Mouse (Mus musculus): ENCODE measurements at regions not wholly inside any gene's neighbourhood (a gene's known extent, or its start where the extent isn't known, plus 50 kb on each side); places are given as distances from the start of the nearest gene placed in this dataset.
"Not testable (repeated sequence)": the region's sequence is repeated elsewhere in the genome, so short reads cannot be mapped to it uniquely, and the experiment has no call there.

DNA sequence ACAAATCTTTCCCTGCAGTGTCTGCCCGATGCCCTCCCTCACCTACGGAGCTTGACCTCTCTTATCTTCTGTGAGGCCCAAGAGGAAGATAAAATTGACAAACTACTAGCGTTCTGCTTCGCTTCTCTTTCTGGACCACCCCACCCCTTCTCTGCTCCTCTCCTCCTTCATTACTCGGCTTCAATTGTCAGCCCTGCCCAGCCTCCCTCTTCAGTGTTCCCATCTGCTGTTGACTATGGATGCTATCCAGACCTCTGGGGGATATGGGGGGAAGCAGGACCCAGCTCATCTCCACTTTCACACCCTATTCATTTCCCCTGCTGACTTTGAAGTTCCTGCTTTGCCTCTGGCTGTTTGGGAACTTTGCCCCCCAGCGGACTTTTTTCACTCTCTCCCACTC, 214.5 kb downstream of the Dact1 start:
- no peak for ATAC-seq
- 57% methylated on average over 6 of the region's 6 CpGs for WGBS

DNA sequence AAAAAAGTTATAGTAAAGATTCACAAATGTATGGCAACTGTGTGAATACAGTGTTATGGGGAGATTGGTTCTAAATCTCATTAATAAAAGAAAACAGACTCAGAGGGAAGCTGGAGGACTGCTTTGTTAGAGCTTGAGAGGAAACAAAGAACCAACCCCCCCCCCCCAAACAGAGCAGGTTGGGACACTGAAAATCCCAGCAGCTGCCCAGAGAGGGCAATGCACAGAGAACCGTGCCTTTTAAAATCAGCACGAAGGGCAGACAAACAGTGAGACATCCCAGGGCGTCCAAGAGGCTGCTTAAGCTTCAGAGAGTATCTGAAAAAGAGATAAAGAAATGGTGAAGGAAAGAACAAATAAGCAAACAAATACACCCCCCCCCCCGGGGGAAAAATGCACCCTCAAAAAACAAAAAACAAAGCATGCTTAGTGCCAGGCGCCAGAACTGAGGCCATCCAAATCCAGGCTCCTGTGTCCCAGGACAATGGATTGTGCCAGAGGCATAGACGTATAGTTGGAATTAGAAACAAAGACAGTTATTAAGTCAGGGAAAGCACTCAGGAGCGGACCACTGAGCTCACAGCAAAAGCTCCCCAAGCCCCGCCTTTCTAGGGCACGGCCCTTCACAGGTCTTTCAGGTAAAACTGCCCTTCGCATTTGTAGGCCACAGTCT, 215.7 kb downstream of the Dact1 start:
- Histone ChIP-seq H3K9me3 (replicated peaks; ENCODE audit: control insufficient read depth, low read length, poor library complexity, severe bottlenecking) (no peaks in the 10 kb centered on the region), H3K4me2 (ENCODE audit: low read length) (no peak overlapping the region), H3K4me1 (ENCODE audit: control insufficient read depth, insufficient read depth, low read length) (peaks cover 3% of the 10 kb centered on the region; the same call in 1 of the 2 replicates), H3K9ac (ENCODE audit: low read depth, low read length) (no peak overlapping the region), H3K36me3 (ENCODE audit: control insufficient read depth, insufficient read depth, low read length) (no peaks in the 10 kb centered on the region), H3K27me3 (ENCODE audit: control insufficient read depth, insufficient read depth, low read depth, low read length) (no peaks in the 10 kb centered on the region), H3K4me3 (ENCODE audit: low read depth, low read length) (no peak overlapping the region), H3K27ac (ENCODE audit: low read length) (no peak overlapping the region)
- no peak for ATAC-seq
- WGBS = 17% methylated on average over 10 of the region's 10 CpGs

More for the DNA sequence above, 214.5 kb downstream of the Dact1 start:
- H3K27ac ChIP-seq (ENCODE audit: low read length) = no peak overlapping the region
- H3K9me3 ChIP-seq (replicated peaks; ENCODE audit: control insufficient read depth, low read length, poor library complexity, severe bottlenecking) = no peaks in the 10 kb centered on the region
- peaks cover 3% of the 10 kb centered on the region; the same call in 1 of the 2 replicates for H3K4me1 ChIP-seq (ENCODE audit: control insufficient read depth, insufficient read depth, low read length)
- no peaks in the 10 kb centered on the region for H3K27me3 ChIP-seq (ENCODE audit: control insufficient read depth, insufficient read depth, low read depth, low read length)
- no peak overlapping the region for H3K4me3 ChIP-seq (ENCODE audit: low read depth, low read length)
- H3K36me3 ChIP-seq (ENCODE audit: control insufficient read depth, insufficient read depth, low read length) = no peaks in the 10 kb centered on the region
- no peak overlapping the region for H3K4me2 ChIP-seq (ENCODE audit: low read length)
- no peak overlapping the region for H3K9ac ChIP-seq (ENCODE audit: low read depth, low read length)

DNA sequence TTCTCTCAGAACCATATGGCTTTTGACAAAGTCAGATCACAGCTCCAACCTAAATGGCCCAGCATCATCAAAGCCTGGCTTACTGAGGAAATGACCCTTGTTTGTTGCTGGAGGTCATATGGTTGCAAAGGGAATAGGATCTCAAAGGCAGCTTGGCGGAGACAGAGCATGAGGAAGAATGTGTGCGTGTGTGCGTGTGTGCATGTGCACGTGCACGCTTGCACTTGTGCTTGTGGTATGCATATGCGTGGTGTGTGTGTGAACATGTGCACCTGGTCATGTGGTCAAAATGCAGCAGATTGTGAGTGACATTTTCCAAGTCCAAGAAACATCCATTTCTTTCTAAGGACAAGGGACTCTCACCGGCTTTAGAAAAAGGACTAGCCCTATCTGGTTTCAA, 216.9 kb downstream of the Dact1 start:
- ATAC-seq = no peak
- H3K27ac ChIP-seq (ENCODE audit: low read length) = no peak overlapping the region
- H3K4me1 ChIP-seq (ENCODE audit: control insufficient read depth, insufficient read depth, low read length) = peaks cover 3% of the 10 kb centered on the region; the same call in 1 of the 2 replicates
- H3K9ac ChIP-seq (ENCODE audit: low read depth, low read length) = no peak overlapping the region
- WGBS = 87% methylated on average over 7 of the region's 7 CpGs
- H3K9me3 ChIP-seq (replicated peaks; ENCODE audit: control insufficient read depth, low read length, poor library complexity, severe bottlenecking) = no peaks in the 10 kb centered on the region
- no peak overlapping the region for H3K4me2 ChIP-seq (ENCODE audit: low read length)
- H3K36me3 ChIP-seq (ENCODE audit: control insufficient read depth, insufficient read depth, low read length) = no peaks in the 10 kb centered on the region
- no peak overlapping the region for H3K4me3 ChIP-seq (ENCODE audit: low read depth, low read length)
- H3K27me3 ChIP-seq (ENCODE audit: control insufficient read depth, insufficient read depth, low read depth, low read length) = no peaks in the 10 kb centered on the region

DNA sequence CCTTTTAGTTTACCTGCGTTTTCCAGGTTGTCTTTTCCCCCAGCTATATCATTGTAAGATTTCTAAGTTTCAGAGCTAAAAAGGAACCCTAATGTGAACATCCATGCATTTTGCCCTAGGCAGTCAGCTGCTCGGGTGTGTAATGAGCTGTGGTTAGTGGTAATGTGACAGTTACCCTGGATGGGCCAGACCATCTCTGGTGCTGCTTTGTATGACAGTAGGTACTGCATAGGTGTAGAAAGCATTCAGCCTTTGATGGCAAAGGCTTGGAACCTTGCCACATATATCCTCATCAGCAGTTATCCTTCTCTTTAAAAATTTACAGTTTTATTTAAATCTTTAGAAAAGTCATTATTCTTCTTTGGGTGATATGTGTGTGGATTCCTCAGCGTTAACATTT, 222.5 kb downstream of the Dact1 start:
- Histone ChIP-seq H3K27ac (ENCODE audit: low read length) (peak overlapping the region; percentile 71; the same call in 1 of the 2 replicates), H3K9ac (ENCODE audit: low read depth, low read length) (no peak overlapping the region), H3K9me3 (replicated peaks; ENCODE audit: control insufficient read depth, low read length, poor library complexity, severe bottlenecking) (no peaks in the 10 kb centered on the region), H3K27me3 (ENCODE audit: control insufficient read depth, insufficient read depth, low read depth, low read length) (no peaks in the 10 kb centered on the region), H3K4me1 (ENCODE audit: control insufficient read depth, insufficient read depth, low read length) (peaks cover 36% of the 10 kb centered on the region), H3K4me3 (ENCODE audit: low read depth, low read length) (no peak overlapping the region), H3K36me3 (ENCODE audit: control insufficient read depth, insufficient read depth, low read length) (no peaks in the 10 kb centered on the region), H3K4me2 (ENCODE audit: low read length) (no peak overlapping the region)
- 66% methylated on average over 3 of the region's 3 CpGs for WGBS
- no peak for ATAC-seq

DNA sequence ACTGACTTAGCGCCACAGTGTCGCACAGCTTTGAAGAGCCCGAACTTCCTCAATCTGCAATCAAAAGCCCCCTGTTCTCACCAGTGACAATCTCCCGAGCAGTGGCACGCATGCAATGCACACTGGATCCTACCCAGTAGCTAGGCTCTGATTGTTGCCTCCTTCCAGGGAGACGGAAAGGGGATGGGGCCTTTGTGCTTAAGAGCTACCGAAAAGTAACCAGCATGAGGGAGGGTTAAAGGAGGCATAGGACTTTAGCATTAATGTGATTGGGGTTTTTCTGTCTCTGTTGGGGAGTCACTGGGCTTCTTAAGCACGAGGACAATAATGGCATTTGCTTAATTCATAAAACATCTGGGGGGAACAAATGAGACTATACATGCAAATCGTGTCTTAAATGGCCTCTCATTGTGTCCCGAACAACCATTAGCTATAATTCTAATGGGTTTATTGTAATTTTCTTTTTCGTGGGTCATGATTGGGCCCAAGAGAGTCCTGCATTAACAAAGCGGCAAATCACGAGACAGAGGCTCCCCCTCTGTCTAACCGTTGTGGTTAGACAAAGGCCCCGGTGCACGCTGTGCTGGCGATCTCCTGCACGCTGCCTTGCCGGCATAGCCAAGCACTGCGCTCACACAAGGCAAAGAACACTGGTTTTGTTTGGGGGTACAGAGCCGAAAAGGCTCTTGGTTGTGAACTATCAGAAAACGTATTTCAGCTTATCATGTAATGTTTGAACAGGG, 223.2 kb downstream of the Dact1 start:
- 18% methylated on average over 22 of the region's 22 CpGs for WGBS
- ATAC-seq = peak; percentile 76
- peak overlapping the region; percentile 33; the same call in 1 of the 2 replicates for H3K9ac ChIP-seq (ENCODE audit: low read depth, low read length)
- peak overlapping the region; percentile 27 for H3K4me2 ChIP-seq (ENCODE audit: low read length)
- H3K4me3 ChIP-seq (ENCODE audit: low read depth, low read length) = no peak overlapping the region
- no peaks in the 10 kb centered on the region for H3K27me3 ChIP-seq (ENCODE audit: control insufficient read depth, insufficient read depth, low read depth, low read length)
- no peaks in the 10 kb centered on the region for H3K9me3 ChIP-seq (replicated peaks; ENCODE audit: control insufficient read depth, low read length, poor library complexity, severe bottlenecking)
- H3K36me3 ChIP-seq (ENCODE audit: control insufficient read depth, insufficient read depth, low read length) = no peaks in the 10 kb centered on the region
- H3K27ac ChIP-seq (ENCODE audit: low read length) = peak overlapping the region; percentile 71
- peaks cover 36% of the 10 kb centered on the region for H3K4me1 ChIP-seq (ENCODE audit: control insufficient read depth, insufficient read depth, low read length)

DNA sequence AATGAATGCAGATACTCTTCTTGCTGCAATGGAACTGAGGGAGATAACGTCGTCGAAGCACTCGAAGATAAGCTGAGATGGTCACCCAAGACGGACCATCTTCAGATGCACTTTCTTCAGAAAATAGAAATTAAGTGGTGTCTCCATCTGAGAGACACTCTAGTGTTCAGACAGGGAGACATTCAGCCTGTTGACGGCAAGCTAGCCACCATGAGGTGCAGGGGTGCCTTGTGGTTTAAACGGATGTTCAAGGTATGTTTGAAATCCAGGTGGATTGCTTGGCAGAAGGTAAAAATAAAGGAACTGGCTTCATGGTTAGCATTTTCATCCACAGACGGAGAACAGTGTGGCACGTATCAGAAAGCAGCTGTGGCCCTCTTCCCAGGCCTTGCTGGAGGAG, 224.0 kb downstream of the Dact1 start:
- Histone ChIP-seq H3K4me1 (ENCODE audit: control insufficient read depth, insufficient read depth, low read length) (peaks cover 36% of the 10 kb centered on the region), H3K4me2 (ENCODE audit: low read length) (no peak overlapping the region), H3K9ac (ENCODE audit: low read depth, low read length) (no peak overlapping the region), H3K4me3 (ENCODE audit: low read depth, low read length) (no peak overlapping the region), H3K36me3 (ENCODE audit: control insufficient read depth, insufficient read depth, low read length) (no peaks in the 10 kb centered on the region), H3K27ac (ENCODE audit: low read length) (peak overlapping the region; percentile 71), H3K27me3 (ENCODE audit: control insufficient read depth, insufficient read depth, low read depth, low read length) (no peaks in the 10 kb centered on the region), H3K9me3 (replicated peaks; ENCODE audit: control insufficient read depth, low read length, poor library complexity, severe bottlenecking) (no peaks in the 10 kb centered on the region)
- WGBS = 81% methylated on average over 9 of the region's 9 CpGs
- ATAC-seq = no peak

DNA sequence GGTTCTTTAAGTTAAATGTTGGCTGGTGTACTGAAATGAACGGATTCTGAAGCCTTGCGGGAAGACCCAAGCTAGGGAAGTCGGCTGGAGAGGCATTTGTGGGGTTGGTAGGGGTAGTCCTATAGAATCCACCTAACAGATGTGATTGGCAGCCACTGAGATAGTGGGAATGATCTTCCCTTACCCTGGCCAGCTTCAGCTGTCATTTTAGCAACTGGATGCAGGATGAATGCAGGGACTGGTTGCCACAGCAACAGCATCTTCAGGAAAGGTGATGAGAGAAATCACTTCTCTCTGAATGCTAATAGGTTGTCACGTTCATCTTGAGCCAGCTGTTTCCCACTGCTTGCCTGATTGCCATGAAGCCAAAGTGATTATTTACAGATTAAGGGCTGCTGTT, 224.5 kb downstream of the Dact1 start:
- no peaks in the 10 kb centered on the region for H3K9me3 ChIP-seq (replicated peaks; ENCODE audit: control insufficient read depth, low read length, poor library complexity, severe bottlenecking)
- no peak overlapping the region for H3K4me2 ChIP-seq (ENCODE audit: low read length)
- no peaks in the 10 kb centered on the region for H3K36me3 ChIP-seq (ENCODE audit: control insufficient read depth, insufficient read depth, low read length)
- no peak overlapping the region for H3K4me3 ChIP-seq (ENCODE audit: low read depth, low read length)
- no peaks in the 10 kb centered on the region for H3K27me3 ChIP-seq (ENCODE audit: control insufficient read depth, insufficient read depth, low read depth, low read length)
- peak overlapping the region; percentile 71 for H3K27ac ChIP-seq (ENCODE audit: low read length)
- H3K9ac ChIP-seq (ENCODE audit: low read depth, low read length) = no peak overlapping the region
- peaks cover 36% of the 10 kb centered on the region for H3K4me1 ChIP-seq (ENCODE audit: control insufficient read depth, insufficient read depth, low read length)
- peak; percentile 72 for ATAC-seq
- 40% methylated on average over 4 of the region's 4 CpGs for WGBS

DNA sequence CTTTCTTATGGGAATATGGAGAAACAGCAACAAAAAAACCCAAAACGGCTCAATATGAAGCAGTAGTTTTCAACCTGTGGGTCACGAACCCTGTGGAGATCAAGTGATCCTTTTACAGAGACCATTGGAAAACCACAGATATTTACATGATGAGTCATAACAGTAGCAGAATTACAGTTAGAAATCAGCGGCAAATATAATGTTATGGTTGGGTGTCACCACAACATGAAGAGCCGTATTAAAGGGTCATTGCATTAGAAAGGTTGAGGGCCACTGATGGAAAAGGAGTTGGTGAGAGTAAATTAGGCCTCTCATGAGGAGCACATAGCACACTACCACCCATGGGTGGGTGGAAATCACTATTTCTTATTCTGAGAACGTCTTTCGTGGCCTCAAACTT, 225.6 kb downstream of the Dact1 start:
- Histone ChIP-seq H3K27ac (ENCODE audit: low read length) (peak overlapping the region; percentile 71; the same call in 1 of the 2 replicates), H3K4me3 (ENCODE audit: low read depth, low read length) (no peak overlapping the region)
- no peak for ATAC-seq

DNA sequence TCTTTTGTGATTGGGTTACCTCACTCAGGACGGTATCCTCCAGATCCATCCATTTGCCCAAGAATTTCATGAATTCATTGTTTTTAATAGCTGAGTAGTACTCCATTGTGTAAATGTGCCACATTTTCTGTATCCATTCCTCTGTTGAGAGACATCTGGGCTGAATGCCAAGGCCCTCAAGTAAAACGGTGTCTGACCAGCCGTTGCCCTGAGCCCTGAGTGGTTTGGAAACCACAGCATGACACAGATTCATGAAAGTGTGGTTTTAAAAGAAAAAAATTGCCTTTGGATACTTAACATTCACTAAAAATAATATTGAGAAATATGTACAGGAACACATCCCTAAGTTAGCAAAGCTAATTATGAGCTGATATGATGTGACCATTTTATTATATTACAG, 226.1 kb downstream of the Dact1 start:
- not testable (repeated sequence) for H3K4me3 ChIP-seq (ENCODE audit: low read depth, low read length); H3K27me3 ChIP-seq (ENCODE audit: control insufficient read depth, insufficient read depth, low read depth, low read length); H3K9me3 ChIP-seq (replicated peaks; ENCODE audit: control insufficient read depth, low read length, poor library complexity, severe bottlenecking); H3K9ac ChIP-seq (ENCODE audit: low read depth, low read length); H3K27ac ChIP-seq (ENCODE audit: low read length); ATAC-seq; H3K36me3 ChIP-seq (ENCODE audit: control insufficient read depth, insufficient read depth, low read length); H3K4me2 ChIP-seq (ENCODE audit: low read length)
- peaks cover 36% of the 10 kb centered on the region for H3K4me1 ChIP-seq (ENCODE audit: control insufficient read depth, insufficient read depth, low read length)
- 64% methylated on average over 3 of the region's 3 CpGs for WGBS

More for the DNA sequence above, 225.6 kb downstream of the Dact1 start:
- Histone ChIP-seq H3K4me1 (ENCODE audit: control insufficient read depth, insufficient read depth, low read length) (peaks cover 36% of the 10 kb centered on the region), H3K9me3 (replicated peaks; ENCODE audit: control insufficient read depth, low read length, poor library complexity, severe bottlenecking) (no peaks in the 10 kb centered on the region), H3K36me3 (ENCODE audit: control insufficient read depth, insufficient read depth, low read length) (no peaks in the 10 kb centered on the region), H3K4me2 (ENCODE audit: low read length) (no peak overlapping the region), H3K27me3 (ENCODE audit: control insufficient read depth, insufficient read depth, low read depth, low read length) (no peaks in the 10 kb centered on the region), H3K9ac (ENCODE audit: low read depth, low read length) (no peak overlapping the region)
- 94% methylated on average over 6 of the region's 6 CpGs for WGBS
